In genomic region chr13:83730713-83731480, GRCm38 (mm10) we compare ENCODE assay signal across 7 mouse cellular contexts.
DNase-seq lines count a peak whose midpoint lies in the region; ATAC-seq and TF ChIP-seq lines count a peak whose summit lies in the region.

No protein-coding gene starts in this region.

- dilution Hi-C loops in CH12.LX (cut with MboI; ENCODE audit: extremely low pct_ligation_motif_present, extremely low pct_unique_long_range_greater_than_20kb, low sequenced_read_pairs): no loop called here

- DNase-seq in CH12.LX (ENCODE audit: extremely low read depth) (peak; percentile 50), NIH3T3 (ENCODE audit: low read depth) (peak; percentile 85)
- DNase-seq in heart, postnatal 14 days: peak; percentile 36 to 53
- DNase-seq in layer of hippocampus, postnatal 14 days (ENCODE audit: low spot score in 2 of 2): peak; percentile 79 to 81
- peak; percentile 92 for DNase-seq in midbrain, embryonic 10.5 days (ENCODE audit: low spot score)

- H3K9me3 ChIP-seq in CH12.LX (replicated peaks; ENCODE audit: low read length): peaks cover 11% of the 10 kb centered on the region
- no peaks in the 10 kb centered on the region for H3K9me3 ChIP-seq in midbrain, embryonic 10.5 days (replicated peaks)
- H3K9me3 ChIP-seq in stomach, embryonic 16.5 days (replicated peaks; ENCODE audit: control insufficient read depth, low read length): no peaks in the 10 kb centered on the region

- peaks cover 0 to 2% of the 10 kb centered on the region in 2 experiments; a peak in 1 of 4 replicates for H3K4me1 ChIP-seq in CH12.LX (ENCODE audit: control insufficient read depth in 1 of 2, insufficient read depth in 2 of 2)
- H3K4me1 ChIP-seq in cortical plate, adult 2 months (ENCODE audit: control insufficient read depth, insufficient read depth, low read length): no peaks in the 10 kb centered on the region
- peaks cover 44% of the 10 kb centered on the region for H3K4me1 ChIP-seq in midbrain, embryonic 10.5 days
- 0 out of 2 replicates have a peak, but pooled peaks cover 8% of the 10 kb centered on the region for H3K4me1 ChIP-seq in stomach, embryonic 16.5 days (ENCODE audit: control insufficient read depth, insufficient read depth, low read length)

- peak; percentile 38; the same call in 1 of the 2 replicates for TF ChIP-seq POLR2A in CH12.LX (IDR thresholded peaks at IDR 0.05; ENCODE audit: low read depth, low read length)
- no peak; the same call in 1 of the 2 replicates for TF ChIP-seq POLR2A in cortical plate, adult 2 months (IDR thresholded peaks at IDR 0.05; ENCODE audit: extremely low read depth, insufficient read depth, low read length)

- no peak for TF ChIP-seq CTCF in CH12.LX (conservative IDR thresholded peaks at IDR 0.05 in 1 of 2, IDR thresholded peaks at IDR 0.05 in 1 of 2; ENCODE audit: low read depth in 2 of 2, low read length in 2 of 2)
- TF ChIP-seq CTCF in cortical plate, adult 2 months (IDR thresholded peaks at IDR 0.05; ENCODE audit: extremely low read depth, insufficient read depth, low read length): no peak

- no peaks in the 10 kb centered on the region; the same call in 1 of the 2 replicates for H3K79me2 ChIP-seq in CH12.LX (replicated peaks; ENCODE audit: control insufficient read depth, extremely low read depth, insufficient read depth, poor library complexity, severe bottlenecking)

- H3K9ac ChIP-seq in CH12.LX (ENCODE audit: insufficient read depth, low read depth): peak overlapping the region; percentile 80
- H3K9ac ChIP-seq in stomach, embryonic 16.5 days (ENCODE audit: low read length): peak overlapping the region; percentile 74

- peaks cover 0 to 30% of the 10 kb centered on the region in 2 experiments for H3K36me3 ChIP-seq in CH12.LX (replicated peaks in 1 of 2; ENCODE audit: control insufficient read depth in 1 of 2, insufficient read depth in 1 of 2, low read length in 1 of 2)
- H3K36me3 ChIP-seq in midbrain, embryonic 10.5 days: peaks cover 20% of the 10 kb centered on the region
- H3K36me3 ChIP-seq in stomach, embryonic 16.5 days (ENCODE audit: control insufficient read depth, insufficient read depth, low read length): no peaks in the 10 kb centered on the region

- under 1% methylated on average over 91 of the region's 91 CpGs for WGBS in midbrain, embryonic 10.5 days
- WGBS in stomach, embryonic 16.5 days: under 1% methylated on average over 88 of the region's 91 CpGs

- intact Hi-C loops in heart, postnatal 14 days (cut with DNase I): loop anchor here (10.0 kb wide), 1 partner anchor 494 kb away; the partner anchor contains the start of gene Tmem161b

- ATAC-seq in stomach, embryonic 16.5 days (ENCODE audit: insufficient read depth, low FRiP score): peak; percentile 81

- no peaks in the 10 kb centered on the region for H3K27me3 ChIP-seq in CH12.LX (replicated peaks)
- peaks cover 78% of the 10 kb centered on the region for H3K27me3 ChIP-seq in midbrain, embryonic 10.5 days (ENCODE audit: low read depth, poor library complexity, severe bottlenecking)
- peaks cover 76% of the 10 kb centered on the region for H3K27me3 ChIP-seq in stomach, embryonic 16.5 days (ENCODE audit: control insufficient read depth, insufficient read depth, low read length)

- H3K4me2 ChIP-seq in CH12.LX (ENCODE audit: insufficient read depth, low read depth, poor library complexity, severe bottlenecking): peak overlapping the region; percentile 51
- peak overlapping the region; percentile 96 for H3K4me2 ChIP-seq in stomach, embryonic 16.5 days (ENCODE audit: low read depth, low read length)

- TF ChIP-seq EP300 in CH12.LX (IDR thresholded peaks at IDR 0.05; ENCODE audit: low read length): no peak

- peak overlapping the region; percentile 45 to 62 (median 56) for H3K4me3 ChIP-seq in CH12.LX (replicated peaks in 1 of 3; ENCODE audit: low read depth in 2 of 3, low read length in 2 of 3, poor library complexity in 1 of 3)
- H3K4me3 ChIP-seq in cortical plate, adult 2 months (ENCODE audit: insufficient read depth, low read length): peak overlapping the region; percentile 74
- H3K4me3 ChIP-seq in midbrain, embryonic 10.5 days: peak overlapping the region; percentile 85
- H3K4me3 ChIP-seq in stomach, embryonic 16.5 days (replicated peaks; ENCODE audit: low read length): peak overlapping the region; percentile 61

- H3K27ac ChIP-seq in CH12.LX (ENCODE audit: insufficient read depth, low read depth): peak overlapping the region; percentile 76
- H3K27ac ChIP-seq in cortical plate, adult 2 months (ENCODE audit: insufficient read depth, low read length): peak overlapping the region; percentile 100
- H3K27ac ChIP-seq in midbrain, embryonic 10.5 days (replicated peaks): peak overlapping the region; percentile 100
- no peak overlapping the region for H3K27ac ChIP-seq in stomach, embryonic 16.5 days (ENCODE audit: low read length)

- no peak for TF ChIP-seq RAD21 in CH12.LX (IDR thresholded peaks at IDR 0.05; ENCODE audit: low read depth, low read length)

- in situ Hi-C loops in CH12.LX (cut with MboI; ENCODE audit: low pct_ligation_motif_present, low pct_unique_long_range_greater_than_20kb, low sequenced_read_pairs): loop anchor here (10.0 kb wide), 1 partner anchor 614 kb away; no protein-coding TSS in a partner anchor

TF ChIP-seq in CH12.LX, 34 proteins besides CTCF, POLR2A, EP300 and RAD21:
- TF ChIP-seq JUN (IDR thresholded peaks at IDR 0.05; ENCODE audit: insufficient read depth, low read depth, low read length): no peak
- TF ChIP-seq JUND (conservative IDR thresholded peaks at IDR 0.05; ENCODE audit: low read depth, low read length): no peak
- no peak for TF ChIP-seq USF2 (conservative IDR thresholded peaks at IDR 0.05; ENCODE audit: low read depth, low read length)
- no peak for TF ChIP-seq BHLHE40 (IDR thresholded peaks at IDR 0.05; ENCODE audit: low read depth, low read length)
- no peak for TF ChIP-seq NELFE (IDR thresholded peaks at IDR 0.05; ENCODE audit: low read depth, low read length)
- TF ChIP-seq NRF1 (IDR thresholded peaks at IDR 0.05; ENCODE audit: low read depth, low read length): peak; percentile 25; the same call in 1 of the 2 replicates
- TF ChIP-seq POLR2AphosphoS2 (IDR thresholded peaks at IDR 0.05; ENCODE audit: low read depth, low read length): no peak
- peak; percentile 24; the same call in 1 of the 2 replicates for TF ChIP-seq MXI1 (IDR thresholded peaks at IDR 0.05; ENCODE audit: low read depth, low read length)
- TF ChIP-seq SIN3A (IDR thresholded peaks at IDR 0.05; ENCODE audit: low read length): peak; percentile 37; the same call in 1 of the 2 replicates
- no peak; the same call in 1 of the 2 replicates for TF ChIP-seq UBTF (IDR thresholded peaks at IDR 0.05; ENCODE audit: low read depth, low read length)
- TF ChIP-seq ZMIZ1 (IDR thresholded peaks at IDR 0.05; ENCODE audit: low read depth, low read length): no peak
- no peak; the same call in 1 of the 2 replicates for TF ChIP-seq TCF12 (IDR thresholded peaks at IDR 0.05; ENCODE audit: low read depth, low read length)
